Mouse (Mus musculus): ENCODE measurements at regions not wholly inside any gene's neighbourhood (a gene's known extent, or its start where the extent isn't known, plus 50 kb on each side); places are given as distances from the start of the nearest gene placed in this dataset.

GRCm38 (mm10) chr1:88780262-88780661 lies 78.2 kb upstream of the Arl4c start:
- DNase-seq (ENCODE audit: low spot score, missing footprints) (no peak), ATAC-seq (ENCODE audit: low FRiP score) (no peak)
- Histone ChIP-seq H3K4me2 (no peak overlapping the region), H3K9me3 (ENCODE audit: control insufficient read depth, low read length) (no peaks in the 10 kb centered on the region), H3K9ac (ENCODE audit: low read length) (no peak overlapping the region), H3K36me3 (ENCODE audit: control insufficient read depth, insufficient read depth, low read length) (no peaks in the 10 kb centered on the region), H3K4me1 (ENCODE audit: control insufficient read depth, insufficient read depth, low read length) (no peaks in the 10 kb centered on the region), H3K4me3 (ENCODE audit: low read depth, low read length) (no peak overlapping the region), H3K27ac (ENCODE audit: low read depth, low read length) (no peak overlapping the region), H3K27me3 (ENCODE audit: control insufficient read depth, insufficient read depth, low read length) (no peaks in the 10 kb centered on the region)
- 85% methylated on average over 4 of the region's 4 CpGs for WGBS

- no peaks in the 10 kb centered on the region for H3K27me3 ChIP-seq (ENCODE audit: control insufficient read depth, insufficient read depth, low read length)
- no peak overlapping the region for H3K4me3 ChIP-seq (ENCODE audit: low read depth, low read length)
- H3K4me1 ChIP-seq (ENCODE audit: control insufficient read depth, insufficient read depth, low read length) = no peaks in the 10 kb centered on the region
- 89% methylated on average over 4 of the region's 4 CpGs for WGBS
- ATAC-seq (ENCODE audit: low FRiP score) (no peak), DNase-seq (ENCODE audit: low spot score, missing footprints) (no peak)
- H3K9me3 ChIP-seq (ENCODE audit: control insufficient read depth, low read length) = no peaks in the 10 kb centered on the region
- H3K36me3 ChIP-seq (ENCODE audit: control insufficient read depth, insufficient read depth, low read length) = no peaks in the 10 kb centered on the region
- no peak overlapping the region for H3K27ac ChIP-seq (ENCODE audit: low read depth, low read length)
- H3K9ac ChIP-seq (ENCODE audit: low read length) = no peak overlapping the region
- no peak overlapping the region for H3K4me2 ChIP-seq
Observed at GRCm38 (mm10) chr1:88783083-88783482, 81.1 kb upstream of the Arl4c start.

- H3K9ac ChIP-seq (ENCODE audit: low read length) = no peak overlapping the region
- no peaks in the 10 kb centered on the region for H3K9me3 ChIP-seq (ENCODE audit: control insufficient read depth, low read length)
- no peak overlapping the region for H3K4me3 ChIP-seq (ENCODE audit: low read depth, low read length)
- ATAC-seq (ENCODE audit: low FRiP score) = no peak
- H3K4me1 ChIP-seq (ENCODE audit: control insufficient read depth, insufficient read depth, low read length) = no peaks in the 10 kb centered on the region
- no peak for DNase-seq (ENCODE audit: low spot score, missing footprints)
- no peak overlapping the region for H3K4me2 ChIP-seq
- H3K27ac ChIP-seq (ENCODE audit: low read depth, low read length) = no peak overlapping the region
- no peaks in the 10 kb centered on the region for H3K27me3 ChIP-seq (ENCODE audit: control insufficient read depth, insufficient read depth, low read length)
- no peaks in the 10 kb centered on the region for H3K36me3 ChIP-seq (ENCODE audit: control insufficient read depth, insufficient read depth, low read length)
- WGBS = 76% methylated on average over 4 of the region's 5 CpGs
Observed at GRCm38 (mm10) chr1:88784866-88785620, 83.0 kb upstream of the Arl4c start.

- H3K27ac ChIP-seq (ENCODE audit: low read depth, low read length) = no peak overlapping the region
- no peak overlapping the region for H3K9ac ChIP-seq (ENCODE audit: low read length)
- no peaks in the 10 kb centered on the region for H3K4me1 ChIP-seq (ENCODE audit: control insufficient read depth, insufficient read depth, low read length)
- ATAC-seq (ENCODE audit: low FRiP score) = no peak
- H3K4me2 ChIP-seq = no peak overlapping the region
- DNase-seq (ENCODE audit: low spot score, missing footprints) = no peak
- H3K9me3 ChIP-seq (ENCODE audit: control insufficient read depth, low read length) = no peaks in the 10 kb centered on the region
- no peak overlapping the region for H3K4me3 ChIP-seq (ENCODE audit: low read depth, low read length)
- WGBS = 90% methylated on average over 14 of the region's 14 CpGs
- no peaks in the 10 kb centered on the region for H3K36me3 ChIP-seq (ENCODE audit: control insufficient read depth, insufficient read depth, low read length)
- no peaks in the 10 kb centered on the region for H3K27me3 ChIP-seq (ENCODE audit: control insufficient read depth, insufficient read depth, low read length)
Observed at GRCm38 (mm10) chr1:88786066-88786465, 84.0 kb upstream of the Arl4c start.

- ATAC-seq (ENCODE audit: low FRiP score) = no peak
- Histone ChIP-seq H3K9ac (ENCODE audit: low read length) (no peak overlapping the region), H3K4me1 (ENCODE audit: control insufficient read depth, insufficient read depth, low read length) (no peaks in the 10 kb centered on the region), H3K4me3 (ENCODE audit: low read depth, low read length) (no peak overlapping the region), H3K36me3 (ENCODE audit: control insufficient read depth, insufficient read depth, low read length) (no peaks in the 10 kb centered on the region), H3K27ac (ENCODE audit: low read depth, low read length) (no peak overlapping the region), H3K27me3 (ENCODE audit: control insufficient read depth, insufficient read depth, low read length) (no peaks in the 10 kb centered on the region; the same call in 1 of the 2 replicates), H3K4me2 (no peak overlapping the region), H3K9me3 (ENCODE audit: control insufficient read depth, low read length) (no peaks in the 10 kb centered on the region)
- WGBS = 87% methylated on average over 7 of the region's 7 CpGs
- DNase-seq (ENCODE audit: low spot score, missing footprints) = no peak
Observed at GRCm38 (mm10) chr1:88790674-88791073, 88.7 kb upstream of the Arl4c start.

GRCm38 (mm10) chr1:88794926-88795325 lies 92.9 kb upstream of the Arl4c start:
- Histone ChIP-seq H3K4me1 (ENCODE audit: control insufficient read depth, insufficient read depth, low read length) (peaks cover 15% of the 10 kb centered on the region), H3K36me3 (ENCODE audit: control insufficient read depth, insufficient read depth, low read length) (no peaks in the 10 kb centered on the region), H3K9ac (ENCODE audit: low read length) (no peak overlapping the region), H3K9me3 (ENCODE audit: control insufficient read depth, low read length) (no peaks in the 10 kb centered on the region), H3K4me3 (ENCODE audit: low read depth, low read length) (no peak overlapping the region), H3K27ac (ENCODE audit: low read depth, low read length) (no peak overlapping the region), H3K4me2 (no peak overlapping the region), H3K27me3 (ENCODE audit: control insufficient read depth, insufficient read depth, low read length) (no peaks in the 10 kb centered on the region; the same call in 1 of the 2 replicates)
- WGBS = 83% methylated on average over 10 of the region's 10 CpGs
- DNase-seq (ENCODE audit: low spot score, missing footprints) (no peak), ATAC-seq (ENCODE audit: low FRiP score) (no peak)

GRCm38 (mm10) chr1:88798473-88798872 lies 96.5 kb upstream of the Arl4c start:
- H3K27ac ChIP-seq (ENCODE audit: low read depth, low read length) = peak overlapping the region; percentile 51; the same call in 1 of the 2 replicates
- no peaks in the 10 kb centered on the region for H3K36me3 ChIP-seq (ENCODE audit: control insufficient read depth, insufficient read depth, low read length)
- no peak overlapping the region for H3K4me3 ChIP-seq (ENCODE audit: low read depth, low read length)
- H3K4me1 ChIP-seq (ENCODE audit: control insufficient read depth, insufficient read depth, low read length) = peaks cover 17% of the 10 kb centered on the region
- peak; percentile 33; the same call in 1 of the 2 replicates for ATAC-seq (ENCODE audit: low FRiP score)
- H3K4me2 ChIP-seq = no peak overlapping the region
- WGBS = 49% methylated on average over 14 of the region's 14 CpGs
- DNase-seq (ENCODE audit: low spot score, missing footprints) = no peak
- no peaks in the 10 kb centered on the region; the same call in 1 of the 2 replicates for H3K27me3 ChIP-seq (ENCODE audit: control insufficient read depth, insufficient read depth, low read length)
- no peak overlapping the region for H3K9ac ChIP-seq (ENCODE audit: low read length)
- H3K9me3 ChIP-seq (ENCODE audit: control insufficient read depth, low read length) = no peaks in the 10 kb centered on the region

- no peaks in the 10 kb centered on the region; the same call in 1 of the 2 replicates for H3K27me3 ChIP-seq (ENCODE audit: control insufficient read depth, insufficient read depth, low read length)
- H3K4me2 ChIP-seq = no peak overlapping the region
- H3K4me3 ChIP-seq (ENCODE audit: low read depth, low read length) = no peak overlapping the region
- ATAC-seq (ENCODE audit: low FRiP score) = no peak
- WGBS = 35% methylated on average over 8 of the region's 8 CpGs
- DNase-seq (ENCODE audit: low spot score, missing footprints) = peak; percentile 92
- H3K9ac ChIP-seq (ENCODE audit: low read length) = no peak overlapping the region
- no peaks in the 10 kb centered on the region for H3K36me3 ChIP-seq (ENCODE audit: control insufficient read depth, insufficient read depth, low read length)
- no peaks in the 10 kb centered on the region for H3K9me3 ChIP-seq (ENCODE audit: control insufficient read depth, low read length)
- H3K4me1 ChIP-seq (ENCODE audit: control insufficient read depth, insufficient read depth, low read length) = peaks cover 17% of the 10 kb centered on the region
- H3K27ac ChIP-seq (ENCODE audit: low read depth, low read length) = 0 out of 2 replicates have a peak overlapping the region, but pooled peaks have one; percentile 2
Observed at GRCm38 (mm10) chr1:88798874-88799273, 96.9 kb upstream of the Arl4c start.

- peak; percentile 91 for DNase-seq (ENCODE audit: low spot score, missing footprints)
- H3K27ac ChIP-seq (ENCODE audit: low read depth, low read length) = peak overlapping the region; percentile 38
Observed at GRCm38 (mm10) chr1:88799343-88799742, 97.3 kb upstream of the Arl4c start.

More at GRCm38 (mm10) chr1:88799343-88799742, 97.3 kb upstream of the Arl4c start:
- H3K27me3 ChIP-seq (ENCODE audit: control insufficient read depth, insufficient read depth, low read length) = no peaks in the 10 kb centered on the region; the same call in 1 of the 2 replicates
- no peaks in the 10 kb centered on the region for H3K9me3 ChIP-seq (ENCODE audit: control insufficient read depth, low read length)
- ATAC-seq (ENCODE audit: low FRiP score) = peak; percentile 71
- H3K36me3 ChIP-seq (ENCODE audit: control insufficient read depth, insufficient read depth, low read length) = no peaks in the 10 kb centered on the region
- H3K4me3 ChIP-seq (ENCODE audit: low read depth, low read length) = no peak overlapping the region
- H3K4me2 ChIP-seq = no peak overlapping the region
- H3K4me1 ChIP-seq (ENCODE audit: control insufficient read depth, insufficient read depth, low read length) = peaks cover 17% of the 10 kb centered on the region
- H3K9ac ChIP-seq (ENCODE audit: low read length) = no peak overlapping the region
- WGBS = 15% methylated on average over 7 of the region's 7 CpGs
